Mouse (Mus musculus) embryo, embryonic 9.5 days (tissue): Measurements from ENCODE around the gene Mapk8ip1.

ENCODE experiments used
- DNase-seq: peaks from one replicate; pipeline ENCODE4 v3.0.0-alpha.2; 2017; ENCODE audit errors: extremely low spot score

Mapk8ip1 gene

DNA sequence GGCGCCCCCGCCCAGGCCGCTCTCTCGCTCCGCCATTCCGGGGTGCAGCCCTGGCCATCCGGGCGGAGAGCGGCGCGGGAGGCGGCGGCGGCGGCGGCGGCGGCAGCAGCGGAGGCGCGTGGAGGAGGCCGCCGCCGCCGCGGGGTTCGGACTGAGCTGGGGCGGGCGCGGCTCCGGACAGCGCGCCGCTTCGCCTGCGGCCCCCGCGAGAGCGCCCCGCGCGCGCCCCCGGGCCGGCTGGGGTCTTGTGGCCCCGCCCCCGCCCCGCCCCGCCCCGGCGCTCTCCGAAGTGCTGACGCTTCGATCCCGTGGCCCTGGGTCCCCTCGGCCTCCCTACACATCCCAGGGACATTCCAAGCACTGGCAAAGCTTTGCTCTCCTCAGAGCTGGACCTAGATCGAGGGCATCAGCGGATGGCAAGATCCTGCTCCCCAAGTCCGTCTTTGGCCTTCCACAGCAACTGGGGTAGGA, at the start of gene Mapk8ip1:
Gene Mapk8ip1 (minus strand): TSS at position 173 of the 471 bp plus-strand sequence.
- DNase-seq: peak; percentile 57

DNA sequence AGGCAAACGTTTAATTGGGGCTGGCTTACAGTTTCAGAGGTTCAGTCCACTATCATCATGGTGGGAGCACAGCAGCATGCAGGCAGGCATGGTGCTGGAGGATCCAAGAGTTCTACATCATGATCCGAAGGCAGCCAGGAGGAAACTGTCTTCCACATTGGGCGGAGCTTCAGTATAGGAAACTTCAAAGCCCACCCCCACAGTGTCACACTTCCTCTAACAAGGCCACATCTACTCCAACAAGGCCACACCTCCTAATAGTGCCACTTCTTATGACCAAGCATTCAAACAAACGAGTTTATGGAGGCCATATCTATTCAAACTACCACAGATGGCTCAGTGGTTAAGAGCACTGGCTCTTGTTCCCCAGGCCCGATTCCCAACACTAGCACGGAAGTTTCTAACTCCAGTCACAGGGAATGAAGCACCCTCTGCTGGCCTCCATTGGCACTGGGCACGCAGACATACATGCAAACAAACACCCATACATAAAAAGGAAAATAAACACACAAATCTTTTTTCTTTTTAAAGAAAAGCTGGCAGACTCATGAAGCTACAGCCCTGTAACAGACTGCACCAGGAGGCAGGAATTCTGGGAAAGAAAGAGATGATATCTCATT, 46.2 kb upstream of the Mapk8ip1 start:
- DNase-seq: no peak

DNA sequence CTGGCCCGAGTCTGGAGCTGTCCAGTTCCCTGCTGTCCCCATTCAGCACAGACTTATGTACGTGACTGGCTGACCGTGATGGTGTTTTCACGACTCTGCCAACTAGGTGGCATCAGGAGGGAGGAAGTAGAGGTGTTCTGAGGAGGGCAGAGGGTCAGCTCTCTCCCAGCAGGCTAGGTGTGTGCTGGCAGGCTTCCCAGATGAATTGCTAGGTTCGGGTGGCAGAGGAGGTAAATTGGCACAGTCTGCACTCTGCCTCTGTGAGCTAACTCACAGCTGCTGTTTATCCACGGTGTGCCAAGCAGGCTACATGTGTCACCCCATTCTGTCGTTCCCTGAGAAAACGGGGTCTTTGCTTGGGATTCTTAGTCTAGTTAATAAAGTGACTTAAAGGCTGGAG, 45.6 kb upstream of the Mapk8ip1 start:
- DNase-seq: no peak

DNA sequence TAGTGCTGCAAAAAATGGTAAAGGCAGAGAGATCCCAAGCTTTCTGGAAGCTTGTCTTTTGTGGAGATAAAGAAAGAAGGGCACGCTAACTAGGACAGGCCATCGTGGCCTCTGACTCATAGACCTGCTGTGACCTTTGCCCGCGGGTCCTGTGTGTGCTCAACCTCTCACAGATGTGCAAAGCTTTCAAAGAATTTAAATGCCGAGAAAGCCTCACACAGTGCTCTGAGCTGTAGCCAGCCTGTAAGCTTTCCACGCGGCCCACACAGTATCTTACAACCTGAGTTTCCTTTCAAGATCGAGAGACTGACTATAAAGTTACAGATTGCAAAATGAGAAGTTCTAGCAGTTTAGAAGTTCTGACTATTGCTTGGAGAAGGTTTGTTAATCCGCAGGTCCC, 44.8 kb upstream of the Mapk8ip1 start:
- no peak for DNase-seq

DNA sequence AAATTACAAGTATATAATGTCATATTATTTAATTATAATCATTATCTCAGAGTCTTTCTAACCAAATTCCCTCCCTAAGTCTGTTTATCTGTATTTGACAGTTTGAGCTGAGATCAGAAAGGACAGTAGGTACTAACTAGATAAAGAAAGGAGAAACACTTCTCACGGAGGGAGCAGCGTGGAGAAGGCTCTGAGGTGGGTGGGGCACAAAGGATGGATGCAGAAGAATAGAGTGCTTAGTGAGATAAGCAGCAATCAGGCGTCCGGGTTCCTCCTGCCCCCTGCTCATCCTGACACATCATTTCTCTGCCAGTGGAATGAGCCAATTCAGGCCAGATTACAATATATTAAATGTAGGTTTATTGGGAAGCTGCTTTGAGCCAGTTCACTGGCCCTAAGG, 43.3 kb upstream of the Mapk8ip1 start:
- DNase-seq: no peak

DNA sequence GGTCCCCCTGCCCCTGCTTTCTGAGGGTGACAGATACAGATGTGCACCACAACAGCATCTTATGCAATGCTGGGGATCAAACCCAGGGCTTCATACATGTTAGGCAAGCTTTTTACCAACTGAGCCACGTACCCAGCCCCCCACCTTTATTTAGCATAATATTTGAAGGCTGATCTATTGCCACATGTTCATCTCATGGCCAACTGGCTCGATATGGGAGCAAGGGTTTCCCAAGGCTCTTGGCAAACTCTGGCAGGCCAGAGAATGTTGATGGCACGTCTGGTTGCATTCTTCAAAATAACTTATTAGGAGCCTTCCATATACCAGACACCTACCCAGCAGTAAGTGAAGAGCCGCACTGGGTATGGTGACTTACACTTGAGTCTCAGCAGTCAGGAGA, 42.2 kb upstream of the Mapk8ip1 start:
- DNase-seq: no peak

DNA sequence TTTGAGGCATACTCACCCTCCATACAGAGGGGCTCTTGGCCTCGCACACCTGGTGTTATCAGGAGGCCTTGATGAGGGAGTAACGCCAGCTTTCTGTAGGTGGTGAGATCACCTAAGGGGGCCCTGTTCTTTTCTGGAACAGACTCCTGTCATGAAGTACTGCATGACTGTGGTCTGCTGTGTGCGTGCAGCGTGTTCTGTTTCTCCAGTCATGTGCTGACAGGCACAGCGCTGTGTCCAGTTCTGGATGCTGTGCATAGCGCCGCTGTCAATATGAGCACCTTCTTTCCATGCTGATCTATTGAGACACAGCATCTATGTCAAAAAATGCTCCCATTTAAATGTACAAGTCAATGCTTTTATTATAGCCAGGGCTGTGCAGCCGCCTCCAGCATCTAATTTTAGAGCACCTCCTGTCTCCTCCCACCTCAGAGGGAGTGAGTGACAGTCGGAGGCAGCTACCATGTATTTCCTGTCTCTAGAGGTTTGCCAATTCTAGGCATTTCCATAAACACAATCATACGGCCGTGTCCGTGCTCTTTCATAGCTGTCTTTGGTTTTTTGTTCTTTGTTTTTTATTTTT, 41.4 kb upstream of the Mapk8ip1 start:
- no peak for DNase-seq

DNA sequence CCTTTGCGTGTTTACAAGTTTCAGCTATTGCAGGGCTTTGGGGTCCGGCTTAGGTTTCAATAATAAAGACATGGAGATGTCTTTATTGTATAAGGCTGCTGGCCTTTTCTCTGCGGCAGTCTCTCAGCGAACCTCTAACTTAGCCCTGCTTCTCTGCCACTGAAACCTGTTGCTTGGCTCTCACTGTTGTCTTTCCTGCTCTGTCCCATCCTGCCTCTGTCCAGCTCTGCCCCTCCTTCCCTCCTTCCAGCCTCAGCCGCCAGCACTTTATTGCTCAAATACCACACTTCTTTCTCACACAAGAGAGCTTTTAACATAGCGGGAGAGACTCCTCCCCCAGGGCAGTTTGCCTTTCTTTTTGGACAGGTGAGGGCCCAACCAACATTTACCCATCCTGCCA, 39.4 kb upstream of the Mapk8ip1 start:
- DNase-seq: no peak

DNA sequence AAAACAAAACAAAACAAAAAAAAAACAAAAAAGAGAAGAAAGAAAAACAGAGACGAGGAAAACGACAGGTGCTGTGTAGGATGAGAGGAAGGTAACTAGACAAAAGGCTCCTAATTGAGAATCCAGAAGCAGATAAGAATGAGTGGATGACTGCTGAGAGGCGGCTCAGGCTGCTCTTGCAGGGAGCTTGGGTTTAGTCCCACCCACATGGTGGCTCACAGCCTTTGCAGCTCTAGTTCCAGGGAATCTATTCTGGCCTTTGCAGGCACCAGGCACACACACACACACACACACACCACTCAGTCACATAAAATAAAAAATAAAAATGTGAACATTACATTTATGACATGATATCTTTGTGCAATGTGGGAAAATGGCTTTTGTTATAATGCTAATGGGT, 37.5 kb upstream of the Mapk8ip1 start:
- no peak for DNase-seq

DNA sequence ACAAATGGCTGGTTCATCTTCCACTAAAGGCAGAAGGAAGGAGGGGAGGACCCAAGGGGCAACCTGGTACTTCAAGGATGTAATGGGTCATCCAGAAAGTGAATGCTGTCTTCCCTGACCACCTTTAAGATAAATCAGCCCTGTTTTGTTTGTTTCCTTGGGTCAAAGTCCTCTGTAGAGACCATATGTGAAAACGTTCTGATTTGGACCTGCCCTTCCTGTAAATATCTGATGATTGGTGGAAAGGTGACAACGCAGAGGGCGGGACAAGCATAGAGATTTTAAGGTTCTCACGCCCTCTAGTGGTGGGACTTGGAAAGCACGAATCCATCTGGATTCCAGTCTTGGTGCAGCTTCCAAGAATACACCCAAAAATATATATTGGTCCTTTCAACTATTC, 36.8 kb upstream of the Mapk8ip1 start:
- peak; percentile 82 for DNase-seq

DNA sequence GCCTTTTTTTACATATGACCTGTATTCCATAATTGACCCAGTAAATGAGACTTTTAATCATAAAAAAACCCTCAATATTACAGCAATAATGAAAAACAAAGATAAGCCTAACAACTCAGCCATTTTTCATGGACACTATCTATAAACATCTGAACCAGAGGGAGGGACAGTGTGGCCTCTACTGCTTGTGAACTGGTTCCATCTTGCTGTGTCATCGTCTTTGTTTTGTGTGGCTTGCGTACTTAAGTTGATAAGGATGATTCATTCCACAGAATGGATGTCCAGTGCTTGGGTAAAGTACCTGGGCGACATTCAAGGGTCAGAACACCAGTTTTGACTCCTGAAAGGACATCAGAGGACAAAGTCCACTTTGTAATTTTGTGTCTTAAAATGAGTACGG, 36.3 kb upstream of the Mapk8ip1 start:
- DNase-seq: no peak

DNA sequence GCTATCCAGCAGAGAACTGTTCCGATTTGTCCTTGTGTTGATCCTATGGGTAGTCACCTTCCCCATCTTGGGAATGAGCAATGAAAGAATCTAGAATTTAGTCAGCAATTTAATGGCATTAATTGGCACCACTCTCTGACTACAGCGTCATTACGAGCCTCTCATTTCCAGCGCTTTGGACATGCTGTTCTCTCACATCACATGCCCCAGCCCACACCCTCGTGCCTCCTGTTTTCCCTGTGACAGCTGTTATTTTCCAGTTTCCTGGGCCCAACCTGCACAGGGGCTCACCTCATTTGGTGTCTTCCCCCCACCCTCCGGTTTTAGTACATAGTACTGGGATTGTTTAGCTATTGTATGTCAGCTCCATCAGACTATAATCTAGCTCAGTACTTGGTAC, 34.0 kb upstream of the Mapk8ip1 start:
- DNase-seq: no peak

DNA sequence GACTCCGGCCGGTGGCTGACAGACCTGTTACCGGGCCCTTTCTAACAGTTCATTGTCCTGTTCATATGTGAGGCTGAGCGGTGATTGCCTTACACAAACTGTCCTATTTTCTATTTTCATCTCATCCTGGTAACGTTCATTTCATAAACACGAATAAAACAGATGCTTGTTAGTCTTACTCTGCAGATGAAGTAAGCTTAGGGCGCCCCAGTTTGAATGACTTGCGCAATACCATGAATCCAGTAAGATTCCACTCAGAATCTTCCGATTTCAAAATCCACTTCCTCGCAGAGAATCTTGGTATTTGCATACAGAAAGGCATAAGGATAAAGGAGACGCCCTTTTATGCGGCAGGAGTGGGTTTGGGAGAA, 33.3 kb upstream of the Mapk8ip1 start:
- DNase-seq: no peak

DNA sequence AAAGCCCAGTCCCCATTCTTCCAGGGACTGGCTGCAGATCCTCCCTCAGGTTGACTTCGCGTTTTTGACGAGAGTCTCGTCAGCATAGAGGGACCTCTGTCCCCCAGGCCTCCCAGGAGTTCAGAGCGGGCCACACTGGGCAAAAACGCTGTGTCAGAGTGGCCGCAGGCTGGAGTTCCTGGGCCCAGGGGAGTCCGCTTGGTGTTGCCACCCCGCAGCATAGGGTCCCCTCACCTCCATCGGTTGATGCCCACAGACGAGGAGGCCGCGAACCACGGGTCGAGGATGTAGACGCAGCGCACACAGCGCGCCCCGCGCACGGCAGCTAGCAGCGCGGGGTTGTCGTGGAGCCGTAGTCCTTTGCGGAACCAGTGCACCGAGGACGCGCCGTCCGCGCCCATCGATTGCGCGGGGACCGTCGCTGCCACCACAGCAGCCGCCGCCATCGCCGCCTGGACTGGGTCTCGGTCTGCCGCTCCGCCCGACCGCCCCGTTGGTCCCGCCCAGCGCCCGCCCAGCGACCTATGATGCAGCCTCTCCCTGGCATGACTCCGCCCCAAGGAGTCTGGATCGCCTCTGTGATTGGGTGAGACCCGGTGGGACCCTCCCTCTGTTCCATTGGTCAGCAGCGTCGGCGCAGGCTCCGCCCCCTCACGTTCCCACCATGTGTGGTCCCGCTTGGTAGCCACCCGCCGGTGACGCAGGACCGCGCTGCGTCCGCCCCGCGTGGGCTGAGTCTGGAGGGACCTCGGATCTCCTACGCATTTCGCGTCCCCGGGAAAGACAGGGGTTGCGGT, 32.7 kb upstream of the Mapk8ip1 start, which contains the start of gene Cry2:
Gene Cry2 (minus strand): TSS at position 466 of the 797 bp plus-strand sequence.
- DNase-seq: peak; percentile 99

DNA sequence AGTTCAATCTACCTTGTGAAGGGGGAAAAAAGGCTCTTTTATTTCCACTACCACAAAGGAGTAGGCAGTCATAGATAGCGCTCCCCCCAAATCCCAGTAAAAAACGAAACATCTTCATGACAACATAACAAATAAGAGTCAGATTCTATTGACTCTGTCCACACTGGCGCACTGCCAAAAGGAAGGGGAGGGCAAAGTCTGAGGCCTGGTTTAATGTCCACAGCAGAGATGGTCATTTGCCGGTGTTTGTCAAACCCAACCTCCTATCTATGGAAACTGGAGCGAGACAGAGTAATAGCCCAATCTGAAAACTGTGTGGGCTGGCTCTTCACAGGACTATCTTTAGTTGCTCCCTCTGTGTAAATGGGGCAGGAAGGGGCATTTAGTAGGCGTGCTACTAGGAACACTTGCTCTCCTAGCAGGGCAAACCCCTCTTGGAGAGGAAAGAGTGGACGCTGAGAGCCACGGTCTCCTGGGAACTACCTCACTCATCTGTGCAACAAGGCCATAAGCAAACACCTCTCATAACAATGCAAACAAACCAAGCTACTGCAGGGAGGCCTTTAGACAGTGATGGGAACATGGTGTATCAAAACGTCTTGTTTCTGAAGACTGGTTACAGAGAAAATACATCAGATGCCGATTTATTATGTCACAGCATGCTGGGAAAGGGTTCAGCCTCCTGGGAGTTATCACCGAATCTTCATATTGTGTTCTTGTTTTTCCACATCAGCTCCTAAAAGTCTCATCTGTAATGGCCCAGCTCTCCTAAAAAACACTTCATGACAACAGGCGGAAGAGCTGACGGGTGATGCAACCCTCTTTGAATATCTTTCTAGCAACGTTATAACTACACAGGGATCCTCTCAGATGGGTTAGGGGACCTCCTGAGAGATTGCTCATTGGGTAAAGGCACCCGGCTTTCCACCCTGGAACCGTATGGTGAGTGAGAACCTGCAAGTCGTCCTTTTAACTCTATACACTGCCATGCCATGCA, 31.5 kb upstream of the Mapk8ip1 start:
- DNase-seq: no peak

DNA sequence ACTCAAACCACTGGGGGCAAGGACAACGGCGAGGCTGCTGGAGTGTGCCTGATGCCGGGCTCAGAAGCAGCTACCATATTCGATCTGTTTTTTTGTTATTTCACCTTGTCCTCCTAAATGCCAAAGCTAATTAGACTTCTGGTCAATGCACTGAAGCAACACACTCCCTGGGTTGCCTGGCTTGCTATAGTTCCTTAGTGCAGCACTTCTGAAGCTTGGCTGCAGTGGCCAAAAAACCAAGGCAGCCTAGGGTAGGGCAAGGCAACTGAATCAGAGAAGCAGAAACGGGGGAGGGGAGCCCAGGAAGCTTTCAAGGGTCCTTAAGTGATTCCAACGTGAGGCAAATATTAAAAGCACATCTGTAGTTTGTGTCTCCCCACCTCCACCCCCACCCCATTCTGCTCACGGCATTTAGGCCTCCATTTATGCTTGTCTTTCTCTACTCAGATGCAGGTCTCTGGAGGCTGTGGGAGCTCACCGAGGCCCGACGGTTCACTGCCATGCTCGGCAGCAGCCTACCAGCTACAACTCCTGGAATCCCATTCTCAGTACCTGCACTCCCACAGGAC, 30.6 kb upstream of the Mapk8ip1 start:
- DNase-seq: no peak

DNA sequence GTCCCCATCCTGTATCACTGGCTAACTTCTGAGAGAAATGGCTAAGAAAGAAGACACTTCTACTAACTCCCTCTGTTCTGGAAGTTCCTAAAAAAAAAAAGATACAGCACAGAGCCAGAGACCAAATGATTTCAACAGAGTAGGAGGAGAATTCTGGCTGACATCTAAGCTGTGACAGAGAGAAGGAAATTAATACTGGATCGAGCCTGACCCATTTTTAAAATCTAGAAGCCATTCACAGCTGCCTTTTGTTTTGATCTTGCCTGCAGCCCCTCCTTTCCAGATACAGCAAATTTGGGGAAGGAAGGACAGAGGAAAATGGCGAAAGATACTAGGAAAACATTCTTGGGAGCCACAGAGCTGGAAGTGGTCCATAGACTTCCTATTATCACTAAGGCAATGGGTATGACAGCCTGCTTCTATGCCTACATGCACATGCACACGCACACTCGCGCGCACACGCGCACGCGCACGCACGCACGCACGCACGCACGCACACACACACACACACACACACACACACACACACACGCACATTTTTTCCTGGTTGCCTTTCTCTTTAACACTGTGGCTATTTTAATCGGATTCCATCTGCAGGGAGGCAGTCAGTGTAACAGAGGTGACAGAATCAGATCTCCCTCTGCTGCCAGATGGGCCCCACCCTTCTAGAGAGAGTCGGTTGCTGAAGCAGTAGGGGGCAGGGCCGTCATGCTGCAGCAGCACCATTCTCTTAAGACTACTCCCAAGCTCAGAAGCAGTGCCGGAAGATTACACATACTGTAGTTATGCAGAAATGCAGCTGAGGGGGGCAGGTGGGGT, 29.9 kb upstream of the Mapk8ip1 start:
- DNase-seq: no peak

DNA sequence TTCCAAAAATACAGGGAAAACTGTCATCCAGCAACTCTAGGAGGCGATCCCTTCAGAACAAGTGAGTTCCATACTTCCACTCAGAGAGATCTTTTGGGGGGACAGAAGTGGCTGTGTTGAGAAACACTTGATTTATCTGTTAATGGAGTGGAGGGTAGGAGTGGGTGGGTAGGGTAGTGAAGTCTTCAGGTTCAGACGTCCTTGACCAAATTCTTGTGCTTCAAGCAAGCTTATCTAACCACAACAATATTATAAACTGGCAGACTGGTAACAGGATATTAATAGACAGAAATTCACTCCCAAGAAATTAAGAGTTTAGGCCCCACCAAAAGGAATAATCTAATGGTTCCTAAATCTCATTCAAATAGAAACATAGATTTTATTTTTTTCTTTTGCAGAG, 29.0 kb upstream of the Mapk8ip1 start:
- no peak for DNase-seq

DNA sequence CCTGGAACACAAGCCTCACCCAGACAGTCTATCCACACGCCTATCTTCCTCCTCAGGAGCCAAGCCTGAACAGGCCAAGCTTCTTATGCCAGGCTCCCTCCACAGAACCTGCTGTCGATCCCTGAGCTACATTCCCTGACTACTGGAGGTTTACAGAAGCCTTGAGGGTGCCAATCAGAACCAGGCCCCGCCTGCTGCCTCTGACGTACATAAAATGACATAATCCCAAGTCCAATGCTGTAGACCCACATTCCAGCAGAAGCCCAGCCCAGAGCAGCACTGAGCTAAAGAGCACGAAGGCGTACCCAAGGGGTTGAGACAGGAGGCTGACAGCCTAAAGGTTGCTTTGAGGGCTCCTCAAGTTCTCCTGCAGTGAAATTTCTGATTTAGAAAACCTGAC, 26.8 kb upstream of the Mapk8ip1 start:
- no peak for DNase-seq

DNA sequence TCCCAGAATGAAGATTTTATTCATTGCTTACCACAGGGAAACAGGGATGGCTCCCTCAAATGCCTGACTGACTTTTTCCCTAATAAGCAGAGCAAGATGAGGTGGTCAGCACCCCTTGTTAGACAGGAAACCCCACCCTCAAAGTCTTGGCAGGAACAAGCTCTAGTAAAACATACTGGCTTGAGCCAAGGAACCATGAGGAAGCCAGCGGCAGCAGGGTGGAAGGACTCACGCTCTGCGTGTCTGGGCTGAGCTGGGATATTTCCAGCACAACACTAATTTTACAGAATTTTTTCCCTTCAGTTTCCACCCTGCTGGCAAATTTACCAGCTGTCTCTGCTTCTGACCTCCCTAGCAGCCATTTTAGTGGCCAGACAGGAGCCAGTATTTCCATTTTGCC, 25.4 kb upstream of the Mapk8ip1 start:
- no peak for DNase-seq

DNA sequence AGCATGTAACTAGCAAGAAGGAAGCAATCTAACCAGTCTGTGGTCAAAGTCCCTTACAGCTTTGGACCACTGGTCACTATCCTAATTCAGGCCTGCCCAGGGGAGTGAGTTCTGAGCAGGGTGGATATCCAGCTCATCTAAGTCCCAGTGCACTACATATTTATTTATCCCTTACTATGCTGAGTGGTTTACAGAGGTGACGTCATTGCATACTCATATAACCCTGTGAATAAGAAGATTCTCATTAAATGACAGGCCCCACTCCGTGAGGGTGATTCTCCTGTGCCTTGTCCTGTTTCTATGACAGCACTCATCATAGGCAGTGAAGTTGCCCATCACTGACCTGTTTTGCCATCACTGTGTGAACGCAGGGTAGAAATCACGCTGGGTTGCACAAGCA, 24.3 kb upstream of the Mapk8ip1 start:
- no peak for DNase-seq
